Mouse (Mus musculus) cortical plate, adult 2 months (tissue): Measurements from ENCODE around the gene Lsg1.

Experiments used
- CTCF ChIP-seq: fragments of 200-500 bp; IDR thresholded peaks from 2 replicates; pipeline ENCODE4 v1.5.1; 2011; ENCODE audit warnings: mild to moderate bottlenecking, control low read depth, low read length; ENCODE audit not compliant: insufficient read depth; ENCODE audit errors: extremely low read depth
- POLR2A ChIP-seq: fragments of 200-500 bp; IDR thresholded peaks from 2 replicates; pipeline ENCODE4 v1.6.1; 2011; ENCODE audit warnings: mild to moderate bottlenecking, low read length, control low read depth; ENCODE audit not compliant: insufficient read depth; ENCODE audit errors: extremely low read depth

DNA sequence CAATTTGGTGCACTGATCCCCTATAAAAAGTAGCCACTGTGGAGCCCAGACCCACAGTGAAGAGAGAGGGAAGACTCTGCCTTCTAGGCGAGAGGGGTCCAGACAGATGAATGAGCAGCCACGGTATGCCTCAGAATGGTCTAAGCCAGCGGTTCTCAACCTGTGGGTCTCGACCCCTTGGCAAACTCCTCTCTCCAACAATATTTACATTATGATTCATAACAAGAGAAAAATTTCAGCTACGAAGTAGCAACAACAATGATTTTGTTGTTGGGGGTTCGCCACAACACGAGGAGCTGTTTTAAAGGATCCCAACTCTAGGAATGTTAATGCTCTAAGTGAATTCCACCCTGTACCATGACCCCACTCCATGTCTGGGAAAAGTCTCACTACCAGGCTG lies 25.7 kb upstream of the Lsg1 start:
- no peak for TF ChIP-seq CTCF
- TF ChIP-seq POLR2A = no peak
